Mouse (Mus musculus) hindbrain, embryonic 13.5 days (tissue): Measurements from ENCODE around the gene Ogn. TPM values are rescaled to one million over a fixed set of nuclear protein-coding genes. Genes with fewer than 3 reads are reported as not detected.
"Not testable (repeated sequence)": the region's sequence is repeated elsewhere in the genome, so short reads cannot be mapped to it uniquely, and the experiment has no call there.

Experiments
- ATAC-seq: fragments of 200-750 bp; cut with Nextera tagmentation; 2 replicates; pipeline ENCODE4 v1.8.0; 2017; ENCODE audit warnings: moderate TSS enrichment; ENCODE audit not compliant: low FRiP score
- H3K27ac ChIP-seq: fragments of 300-500 bp; sonication (generic); 2 replicates; pipeline ENCODE4 v1.5.1; 2015; ENCODE audit warnings: inconsistent platforms, mild to moderate bottlenecking, moderate library complexity
- H3K27me3 ChIP-seq: fragments of 300-500 bp; sonication (generic); 2 replicates; pipeline ENCODE4 v1.6.1; 2015; ENCODE audit warnings: mild to moderate bottlenecking, inconsistent platforms
- H3K36me3 ChIP-seq: fragments of 300-500 bp; sonication (generic); 2 replicates; pipeline ENCODE4 v1.6.1; 2015; ENCODE audit warnings: mild to moderate bottlenecking, inconsistent platforms
- H3K4me1 ChIP-seq: fragments of 300-500 bp; sonication (generic); replicated peaks from 2 replicates; pipeline ENCODE4 v1.6.1; 2015; ENCODE audit warnings: inconsistent platforms
- H3K4me2 ChIP-seq: fragments of 300-500 bp; sonication (generic); 2 replicates; pipeline ENCODE4 v1.6.1; 2015; ENCODE audit warnings: inconsistent platforms, mild to moderate bottlenecking, moderate library complexity
- H3K4me3 ChIP-seq: fragments of 300-500 bp; sonication (generic); 2 replicates; pipeline ENCODE4 v1.5.1; 2015; ENCODE audit warnings: mild to moderate bottlenecking, inconsistent platforms
- H3K9ac ChIP-seq: fragments of 300-500 bp; sonication (generic); 2 replicates; pipeline ENCODE4 v1.6.1; 2015; ENCODE audit warnings: mild to moderate bottlenecking, inconsistent platforms
- H3K9me3 ChIP-seq: fragments of 300-500 bp; sonication (generic); 2 replicates; pipeline ENCODE4 v1.6.1; 2016; ENCODE audit warnings: inconsistent platforms
- whole genome bisulfite sequencing: fragments of 180-500 bp; shearing (Covaris S2); methylation state at CpG from one replicate; pipeline ENCODE4 v1.1.7; 2015; 5-methylcytosine and 5-hydroxymethylcytosine counted together
- polyA plus RNA-seq: library from polyadenylated mRNA; unstranded; fragments of >200 nt; fragmentation: Nextera tagmentation; extraction: Ambion mirVana; gene quantifications from 2 replicates; pipeline ENCODE4 v1.2.1, GENCODE M21; 2015

Ogn gene
- 8.1 and 14.9 TPM in 2 replicates for polyA plus RNA-seq

DNA sequence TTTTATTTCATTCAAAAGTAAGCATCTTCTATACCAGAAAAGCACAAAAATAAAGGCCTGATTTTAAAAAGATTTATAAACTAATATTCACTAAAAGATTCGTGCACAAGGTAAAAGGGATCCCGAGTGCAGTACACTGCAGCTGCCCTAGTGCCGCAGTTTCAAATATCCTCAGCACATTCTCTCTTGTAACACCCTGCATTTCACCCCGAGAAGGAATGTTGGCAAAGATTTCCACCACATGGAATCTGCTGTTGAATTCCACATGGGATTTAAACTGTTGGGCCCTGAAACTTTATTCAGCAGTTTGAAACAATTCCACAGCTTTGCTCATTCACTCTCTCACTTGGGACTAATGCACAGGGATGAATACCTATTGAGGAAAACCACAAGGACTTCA lies at the start of gene Ogn:
Gene Ogn (plus strand): TSS at position 333 of the 400 bp plus-strand sequence.
- no peaks in the 10 kb centered on the region for H3K27me3 ChIP-seq
- no peaks in the 10 kb centered on the region for H3K36me3 ChIP-seq
- no peak within 1 kb of the TSS for H3K27ac ChIP-seq
- no peak within 1 kb of the TSS for H3K4me2 ChIP-seq
- no peak for ATAC-seq
- 84% methylated on average over 4 of the region's 4 CpGs for WGBS
- H3K4me1 ChIP-seq, result no peaks in the 10 kb centered on the region
- no peak within 1 kb of the TSS for H3K4me3 ChIP-seq
- H3K9ac ChIP-seq, result no peak within 1 kb of the TSS
- no peaks in the 10 kb centered on the region for H3K9me3 ChIP-seq

DNA sequence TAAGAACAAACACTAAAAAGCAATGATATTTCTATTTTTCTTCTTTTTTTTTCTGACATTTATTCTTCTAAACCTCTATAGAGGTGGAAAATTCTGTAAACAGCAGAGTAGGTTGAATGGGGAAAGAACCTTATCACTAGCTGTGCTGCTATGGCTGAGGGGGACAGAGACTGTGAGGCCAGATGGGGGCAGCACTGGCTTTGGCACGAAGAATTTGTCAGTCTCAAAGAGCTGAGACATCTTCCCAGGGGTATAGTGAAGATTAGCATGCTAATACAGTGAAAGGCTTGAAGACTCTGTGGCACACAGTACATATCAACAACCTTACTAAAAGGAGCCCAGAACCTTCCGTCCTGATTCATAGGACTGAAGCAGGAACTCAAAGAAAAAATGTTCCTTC lies 48.7 kb upstream of the Ogn start:
- Histone ChIP-seq H3K9me3 (no peaks in the 10 kb centered on the region), H3K4me3 (no peak overlapping the region), H3K4me2 (no peak overlapping the region), H3K4me1 (0 out of 2 replicates have a peak, but pooled peaks cover 3% of the 10 kb centered on the region), H3K9ac (no peak overlapping the region), H3K36me3 (no peaks in the 10 kb centered on the region), H3K27ac (no peak overlapping the region), H3K27me3 (no peaks in the 10 kb centered on the region)
- 39% methylated on average over 2 of the region's 2 CpGs for WGBS
- ATAC-seq, result no peak

DNA sequence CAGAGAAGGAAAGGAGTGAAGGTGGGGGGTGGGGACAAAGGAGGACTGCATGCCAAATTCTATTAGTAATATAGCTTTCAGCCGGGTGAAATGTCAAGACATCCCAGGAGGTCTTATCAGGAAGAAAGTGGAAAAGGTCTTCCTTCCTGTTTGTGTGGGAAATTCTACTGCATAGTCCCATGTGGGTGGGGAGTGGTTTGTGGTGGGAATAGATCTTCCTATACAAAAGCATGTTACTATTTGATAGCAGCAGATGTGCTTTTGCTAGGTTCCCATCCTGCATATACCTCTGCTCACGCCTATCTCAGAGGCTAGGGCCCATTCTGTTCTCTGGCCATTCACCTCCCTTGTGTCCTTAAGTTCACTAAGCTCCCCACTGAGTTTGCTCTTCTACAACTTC lies 47.0 kb upstream of the Ogn start:
- no peak overlapping the region for H3K4me3 ChIP-seq
- H3K36me3 ChIP-seq, result no peaks in the 10 kb centered on the region
- H3K9ac ChIP-seq, result no peak overlapping the region
- no peak overlapping the region for H3K4me2 ChIP-seq
- no peak for ATAC-seq
- 60% methylated on average over 2 of the region's 2 CpGs for WGBS
- H3K27me3 ChIP-seq, result no peaks in the 10 kb centered on the region
- no peaks in the 10 kb centered on the region for H3K9me3 ChIP-seq
- H3K4me1 ChIP-seq, result 0 out of 2 replicates have a peak, but pooled peaks cover 3% of the 10 kb centered on the region
- no peak overlapping the region for H3K27ac ChIP-seq

DNA sequence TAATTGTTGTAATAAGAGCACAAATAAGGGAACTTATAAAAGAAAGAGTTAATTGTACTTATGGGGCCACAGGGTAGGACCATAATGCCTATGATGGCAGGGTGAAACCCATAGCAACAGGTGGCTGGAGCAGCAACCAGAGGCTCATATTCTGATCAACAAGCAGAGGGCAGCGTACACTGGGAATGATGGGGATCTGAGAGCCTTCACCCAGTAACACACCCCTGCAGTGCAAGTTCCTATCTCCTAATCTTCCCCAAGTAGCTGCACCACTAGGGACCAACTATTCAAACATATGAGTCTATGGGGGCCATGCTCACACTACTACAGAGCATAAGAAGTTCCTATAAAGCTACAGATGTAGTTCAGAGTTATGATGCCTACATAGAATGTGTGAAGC lies 43.5 kb upstream of the Ogn start:
- Histone ChIP-seq H3K4me2 (no peak overlapping the region), H3K36me3 (no peaks in the 10 kb centered on the region), H3K27me3 (no peaks in the 10 kb centered on the region), H3K9ac (no peak overlapping the region), H3K4me3 (no peak overlapping the region), H3K27ac (no peak overlapping the region), H3K4me1 (no peaks in the 10 kb centered on the region), H3K9me3 (no peaks in the 10 kb centered on the region)
- WGBS, result 89% methylated on average over 1 of the region's 1 CpGs
- no peak for ATAC-seq

DNA sequence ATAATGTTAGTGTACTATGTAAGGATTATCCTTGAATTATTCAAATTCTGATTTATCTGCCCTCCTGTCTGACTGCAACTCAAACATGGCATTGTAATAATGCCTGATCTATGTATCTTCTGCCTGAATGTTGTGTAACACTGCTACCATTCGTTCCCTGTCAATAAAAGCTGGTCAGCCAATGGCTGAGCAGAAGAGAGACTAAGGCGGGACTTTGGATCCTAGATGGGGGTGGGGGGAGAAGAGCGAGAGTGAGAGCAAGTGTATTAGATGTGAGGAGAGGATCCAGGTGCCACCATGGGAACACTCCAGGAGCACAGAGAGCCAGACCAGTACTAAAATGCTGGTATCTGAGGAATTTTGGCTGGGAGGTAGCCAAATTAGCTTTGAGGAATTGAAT lies 37.5 kb upstream of the Ogn start:
- Histone ChIP-seq H3K9me3 (no peaks in the 10 kb centered on the region), H3K4me3 (no peak overlapping the region), H3K27me3 (no peaks in the 10 kb centered on the region), H3K36me3 (no peaks in the 10 kb centered on the region), H3K9ac (no peak overlapping the region), H3K4me2 (no peak overlapping the region), H3K27ac (no peak overlapping the region), H3K4me1 (no peaks in the 10 kb centered on the region)
- ATAC-seq, result no peak
- 76% methylated on average over 3 of the region's 3 CpGs for WGBS

DNA sequence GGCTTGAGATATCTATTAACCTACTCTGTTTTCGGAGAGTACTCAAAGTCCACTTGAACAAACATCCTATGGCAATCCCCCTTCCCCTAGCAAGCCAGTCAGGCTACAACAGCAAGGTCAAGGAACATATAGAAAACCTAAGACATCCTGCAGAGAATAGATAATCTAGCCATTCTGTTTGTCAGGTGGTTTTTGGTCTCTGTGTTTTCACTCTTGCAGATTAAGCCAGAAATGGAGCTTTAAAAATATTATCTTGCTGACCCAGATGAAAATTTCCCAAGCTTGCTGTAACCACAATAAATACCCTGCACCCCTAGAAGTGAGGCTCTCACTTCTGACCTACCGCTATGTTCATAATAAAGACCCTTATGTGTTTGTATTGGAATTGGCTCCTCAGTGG lies 36.4 kb upstream of the Ogn start:
- Histone ChIP-seq H3K9ac (no peak overlapping the region), H3K27ac (no peak overlapping the region), H3K4me1 (no peaks in the 10 kb centered on the region), H3K4me2 (no peak overlapping the region), H3K4me3 (no peak overlapping the region), H3K9me3 (no peaks in the 10 kb centered on the region), H3K27me3 (no peaks in the 10 kb centered on the region), H3K36me3 (no peaks in the 10 kb centered on the region)
- WGBS, result 94% methylated on average over 2 of the region's 2 CpGs
- ATAC-seq, result no peak

DNA sequence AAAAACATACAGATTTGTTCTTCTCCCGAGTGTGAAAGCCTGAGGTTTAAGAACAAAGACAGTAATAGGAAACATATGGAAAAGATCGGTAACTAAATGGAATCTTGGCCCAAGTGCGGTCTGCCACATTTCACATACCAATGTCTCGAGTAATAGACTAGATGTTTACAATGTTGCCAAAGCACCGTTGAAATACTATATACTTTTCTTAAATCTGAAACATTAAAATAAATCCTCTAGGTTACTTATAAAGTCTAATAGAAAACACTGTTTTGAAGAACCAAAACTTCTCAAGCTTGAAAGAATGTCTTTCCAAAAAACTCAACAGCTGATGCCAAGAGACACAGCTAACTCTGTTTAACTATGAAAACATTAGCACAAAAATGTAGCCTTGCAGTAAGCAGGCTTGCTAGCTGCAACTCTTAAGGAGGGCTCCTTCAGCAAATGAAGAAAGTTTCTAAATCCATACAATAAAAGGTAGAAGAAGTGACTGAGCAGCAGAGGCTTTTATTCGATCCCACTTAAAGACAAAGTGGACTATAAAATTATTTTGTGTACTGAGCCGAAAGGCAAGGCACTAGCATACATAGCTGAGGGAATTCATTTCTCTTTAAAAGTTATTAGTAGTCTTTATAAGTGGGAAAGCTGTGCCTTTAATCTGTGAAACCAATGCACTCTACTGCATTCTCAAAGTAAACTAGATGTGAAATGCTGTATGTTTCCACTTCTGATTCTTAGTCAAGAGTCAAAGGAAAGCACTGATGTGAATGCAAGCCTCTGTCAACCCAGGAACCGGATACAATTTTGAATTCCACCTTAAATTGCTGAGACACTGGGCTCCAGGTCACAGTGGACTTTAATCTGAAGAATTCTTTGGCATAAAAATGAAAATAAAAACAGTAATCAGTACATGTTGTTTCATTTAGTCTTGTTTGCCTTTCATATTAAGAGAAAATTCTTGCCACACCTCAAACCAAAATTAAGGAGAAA lies 26.0 kb upstream of the Ogn start, which contains the start of gene Omd:
Gene Omd (plus strand): TSS at position 922 of the 990 bp plus-strand sequence.
- H3K27me3 ChIP-seq, result no peaks in the 10 kb centered on the region
- no peaks in the 10 kb centered on the region for H3K9me3 ChIP-seq
- no peak for ATAC-seq
- H3K9ac ChIP-seq, result no peak within 1 kb of the TSS
- H3K27ac ChIP-seq, result no peak within 1 kb of the TSS
- no peak within 1 kb of the TSS for H3K4me2 ChIP-seq
- WGBS, result 86% methylated on average over 8 of the region's 8 CpGs
- no peaks in the 10 kb centered on the region for H3K36me3 ChIP-seq
- H3K4me1 ChIP-seq, result no peaks in the 10 kb centered on the region
- H3K4me3 ChIP-seq, result no peak within 1 kb of the TSS

DNA sequence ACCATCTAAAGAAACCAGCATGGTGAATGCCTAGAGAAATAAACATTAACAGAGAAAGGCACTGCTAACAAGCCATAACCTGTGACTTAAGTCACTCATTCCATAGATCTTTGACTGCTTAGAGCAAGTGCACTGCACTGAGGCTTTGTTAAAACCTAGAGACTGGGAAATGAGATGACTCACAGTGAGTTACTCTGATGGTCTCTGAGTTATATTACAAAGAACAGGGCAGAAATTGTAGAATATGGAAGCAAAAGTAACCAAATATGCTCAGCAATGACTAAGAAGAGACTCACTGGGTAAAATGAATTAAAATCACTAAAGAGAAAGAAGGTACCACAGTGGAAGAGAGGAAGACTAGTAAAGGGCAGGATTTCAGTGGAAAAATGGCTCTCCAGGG lies 24.0 kb upstream of the Ogn start:
- Histone ChIP-seq H3K9me3 (no peaks in the 10 kb centered on the region), H3K4me3 (no peak overlapping the region), H3K4me2 (no peak overlapping the region), H3K9ac (no peak overlapping the region), H3K27ac (no peak overlapping the region), H3K36me3 (no peaks in the 10 kb centered on the region), H3K27me3 (no peaks in the 10 kb centered on the region), H3K4me1 (no peaks in the 10 kb centered on the region)
- no peak for ATAC-seq

DNA sequence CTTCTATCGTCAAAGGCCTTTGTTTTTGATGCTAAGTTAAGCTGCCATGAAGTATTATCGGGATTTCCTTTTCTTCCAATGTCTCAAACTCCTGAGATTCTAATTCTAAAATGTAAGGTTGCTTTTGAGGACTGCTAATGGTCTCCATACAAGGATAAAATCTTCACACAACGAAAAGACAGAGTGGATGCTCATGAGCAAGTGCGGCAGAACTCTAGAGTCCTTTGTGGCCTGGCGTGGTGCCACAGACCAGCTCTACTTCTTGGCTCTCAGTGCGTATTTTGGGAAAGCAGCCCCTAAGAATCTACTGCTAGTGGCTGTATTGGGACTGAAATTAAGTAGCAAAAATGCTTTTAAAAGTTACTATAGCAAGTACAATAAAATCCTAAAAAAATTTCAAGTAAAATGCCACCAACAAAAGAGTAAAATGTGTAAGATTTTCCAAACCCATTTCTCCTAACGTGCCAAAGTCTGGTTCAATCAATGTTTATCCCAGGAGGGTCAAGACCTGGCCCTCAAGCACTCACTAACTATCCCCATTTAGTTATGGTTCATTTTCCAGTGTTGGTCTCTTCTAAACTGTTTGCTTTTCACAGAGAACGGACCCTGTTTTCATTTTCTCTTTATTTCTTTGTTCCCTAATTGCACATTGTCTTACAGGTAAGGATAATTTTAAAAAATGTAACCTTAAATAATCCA lies 23.4 kb upstream of the Ogn start:
- 89% methylated on average over 8 of the region's 8 CpGs for WGBS
- Histone ChIP-seq H3K4me1 (no peaks in the 10 kb centered on the region), H3K9me3 (no peaks in the 10 kb centered on the region), H3K9ac (no peak overlapping the region), H3K4me2 (no peak overlapping the region), H3K36me3 (no peaks in the 10 kb centered on the region), H3K27ac (no peak overlapping the region), H3K4me3 (no peak overlapping the region), H3K27me3 (no peaks in the 10 kb centered on the region)
- ATAC-seq, result no peak

DNA sequence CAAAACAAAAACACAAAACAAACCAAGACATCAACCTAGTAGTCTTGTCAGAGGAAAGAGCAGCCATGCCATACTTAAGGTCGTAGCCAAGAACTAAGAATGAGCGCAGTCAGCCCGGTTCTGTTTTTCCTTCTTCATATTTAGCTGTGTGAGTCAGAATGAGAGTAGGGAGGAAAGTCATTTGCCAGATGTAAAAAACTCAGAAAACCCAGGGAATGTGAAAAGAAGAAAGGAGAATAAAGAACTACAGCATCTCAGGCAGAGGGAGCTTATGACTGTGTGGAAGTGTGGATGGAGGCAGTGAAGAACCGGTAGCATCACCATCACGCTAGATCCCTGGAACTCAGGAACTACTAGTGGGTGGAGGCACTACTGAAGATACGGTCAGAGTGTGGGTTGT lies 21.8 kb upstream of the Ogn start:
- Histone ChIP-seq H3K27ac (no peak overlapping the region), H3K9me3 (no peaks in the 10 kb centered on the region), H3K4me3 (no peak overlapping the region), H3K4me1 (no peaks in the 10 kb centered on the region), H3K4me2 (no peak overlapping the region), H3K9ac (no peak overlapping the region), H3K27me3 (no peaks in the 10 kb centered on the region), H3K36me3 (no peaks in the 10 kb centered on the region)
- no peak for ATAC-seq
- 96% methylated on average over 6 of the region's 6 CpGs for WGBS

DNA sequence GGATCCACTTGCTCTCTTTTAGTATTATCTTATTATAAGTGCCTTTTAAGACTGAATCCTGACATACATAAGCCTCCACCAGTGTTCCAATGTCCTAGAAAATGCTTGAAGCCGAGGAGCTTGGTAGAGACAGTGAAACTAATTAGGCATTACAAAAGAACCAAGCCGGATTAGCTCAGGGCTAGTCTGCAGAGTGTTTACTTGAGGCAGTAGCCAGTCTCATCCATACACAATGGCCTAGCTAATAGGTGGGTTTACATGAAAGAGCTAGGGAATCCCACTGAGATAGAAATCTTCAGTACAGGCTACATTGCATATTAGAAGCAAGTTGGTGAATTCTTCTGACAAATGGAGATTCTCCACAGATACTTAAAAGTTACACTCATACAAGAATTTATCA lies 5.3 kb upstream of the Ogn start:
- H3K9ac ChIP-seq, H3K4me3 ChIP-seq, H3K4me2 ChIP-seq, ATAC-seq, H3K27me3 ChIP-seq, H3K9me3 ChIP-seq, H3K27ac ChIP-seq, H3K4me1 ChIP-seq, H3K36me3 ChIP-seq: not testable (repeated sequence)
- 52% methylated on average over 2 of the region's 2 CpGs for WGBS

DNA sequence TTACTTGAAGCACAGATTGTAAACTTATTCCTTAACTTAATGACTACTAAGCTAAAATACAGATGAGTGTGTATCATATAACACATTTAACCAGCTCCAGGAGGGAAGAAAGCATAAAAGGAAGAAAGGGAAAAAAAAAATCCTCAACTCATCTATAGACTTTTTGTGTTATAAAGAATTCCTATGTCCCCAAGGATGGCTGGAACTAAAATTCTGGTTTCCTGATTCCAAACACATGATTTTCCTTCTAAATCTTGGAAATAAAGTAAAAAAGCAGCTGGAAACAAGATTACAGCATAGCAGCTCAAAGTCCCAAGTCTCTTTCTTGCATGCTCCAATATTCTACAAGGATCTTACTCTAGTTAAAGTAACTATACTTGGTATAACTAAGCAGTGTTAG lies 4.2 kb upstream of the Ogn start:
- Histone ChIP-seq H3K4me2 (no peak overlapping the region), H3K36me3 (no peaks in the 10 kb centered on the region), H3K9ac (no peak overlapping the region), H3K4me3 (no peak overlapping the region), H3K9me3 (no peaks in the 10 kb centered on the region), H3K27me3 (no peaks in the 10 kb centered on the region), H3K4me1 (no peaks in the 10 kb centered on the region), H3K27ac (no peak overlapping the region)
- no peak for ATAC-seq
